Mouse (Mus musculus): ENCODE measurements around the gene Rft1. TPM values are rescaled to one million over a fixed set of nuclear protein-coding genes. Genes with fewer than 3 reads are reported as not detected.
A peak's percentile ranks its signal among the peaks of the same experiment; 100 is the strongest.

Gene Rft1
- total and polyA plus RNA-seq, 3 experiments = 9.1 to 11.3 TPM; not detected in 1

DNA sequence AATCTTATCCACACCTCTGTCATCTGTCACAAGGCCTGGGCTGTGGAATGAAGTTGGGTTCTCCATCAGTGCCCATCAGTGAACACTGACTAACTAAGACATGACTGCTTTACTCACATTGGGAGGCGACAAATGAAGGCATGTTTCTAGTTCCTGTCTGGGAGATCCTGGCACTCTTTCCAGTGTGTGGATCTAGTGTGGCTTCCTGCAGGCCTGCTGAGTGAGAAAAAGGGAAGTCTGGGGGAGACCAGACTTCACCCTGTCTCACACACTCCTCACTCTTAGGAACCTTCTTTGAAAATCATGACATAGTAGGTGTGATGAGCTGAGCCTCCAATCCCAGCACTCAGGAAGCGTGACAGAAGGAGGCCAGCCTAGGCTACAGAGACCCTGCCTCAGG is 40.6 kb downstream of the Rft1 start (continued):
- no peak for TF ChIP-seq POLR2AphosphoS5 (IDR thresholded peaks at IDR 0.05; ENCODE audit: borderline replicate concordance, low read depth, low read length)

DNA sequence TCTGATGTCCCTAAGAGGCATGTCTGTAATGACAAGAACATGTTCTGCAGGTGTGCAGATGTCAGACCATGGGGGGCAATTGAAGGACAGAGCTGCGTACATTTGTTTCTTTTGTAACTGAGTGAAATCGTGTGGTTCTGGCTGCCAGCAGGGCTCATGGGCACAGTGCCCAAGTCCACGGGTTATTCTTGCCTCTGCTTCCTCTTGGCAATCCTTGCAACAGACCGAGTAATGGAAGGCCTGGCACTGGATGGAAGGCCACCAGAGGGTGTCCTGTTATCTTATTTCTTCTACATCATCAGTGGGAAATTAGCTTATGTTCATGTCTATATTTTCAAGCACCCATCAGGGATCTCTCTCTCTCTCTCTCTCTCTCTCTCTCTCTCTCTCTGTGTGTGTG is 41.4 kb downstream of the Rft1 start:
- Histone ChIP-seq H3K4me1 (ENCODE audit: control insufficient read depth in 1 of 2, insufficient read depth in 2 of 2, low read length in 2 of 2) (peaks cover 13% of the 10 kb centered on the region in 2 experiments), H3K9me3 (replicated peaks; ENCODE audit: insufficient read depth, low read length) (no peaks in the 10 kb centered on the region), H3K27ac (ENCODE audit: control insufficient read depth, low read depth, low read length) (peak overlapping the region; percentile 35; the same call in 1 of the 2 replicates), H3K9ac (ENCODE audit: control insufficient read depth, low read depth, low read length, poor library complexity, severe bottlenecking) (peak overlapping the region; percentile 25; the same call in 1 of the 2 replicates), H3K36me3 (ENCODE audit: control insufficient read depth in 1 of 2, insufficient read depth in 2 of 2, low read length in 2 of 2) (peaks cover 0 to 8% of the 10 kb centered on the region in 2 experiments; a peak in 2 of 4 replicates), H3K27me3 (ENCODE audit: control insufficient read depth in 1 of 2, insufficient read depth in 2 of 2, low read length in 2 of 2) (no peaks in the 10 kb centered on the region), H3K79me2 (ENCODE audit: control insufficient read depth, insufficient read depth, low read length, poor library complexity) (no peaks in the 10 kb centered on the region), H3K4me3 (ENCODE audit: control insufficient read depth in 1 of 2, insufficient read depth in 1 of 2, low read depth in 2 of 2, low read length in 2 of 2) (no peak overlapping the region)
- peak; percentile 75 for DNase-seq (ENCODE audit: low read depth, low spot score)
- 0 out of 2 replicates have a peak, but pooled peaks have one; percentile 11 for TF ChIP-seq GATA1 (IDR thresholded peaks at IDR 0.05; ENCODE audit: low read depth, low read length)
- no peak; the same call in 1 of the 2 replicates for TF ChIP-seq MXI1 (IDR thresholded peaks at IDR 0.05; ENCODE audit: low read depth, low read length)
- peak; percentile 25 to 37; a peak in 1 of 4 replicates for TF ChIP-seq EP300 (IDR thresholded peaks at IDR 0.05; ENCODE audit: low read depth in 1 of 2, low read length in 2 of 2)
- TF ChIP-seq TCF12 (IDR thresholded peaks at IDR 0.05; ENCODE audit: low read depth, low read length) = peak; percentile 26; the same call in 1 of the 2 replicates
- TF ChIP-seq SMC3 (IDR thresholded peaks at IDR 0.05; ENCODE audit: low read depth, low read length) = peak; percentile 46
- TF ChIP-seq MEF2A (IDR thresholded peaks at IDR 0.05; ENCODE audit: extremely low read depth, insufficient replicate concordance, low read depth, low read length, poor library complexity, severe bottlenecking) = no peak
- no peak for TF ChIP-seq MYB (IDR thresholded peaks at IDR 0.05; ENCODE audit: low read depth, low read length)
- 0 out of 2 replicates have a peak, but pooled peaks have one; percentile 4 for TF ChIP-seq MYC (IDR thresholded peaks at IDR 0.05; ENCODE audit: low read depth, low read length)
- TF ChIP-seq BHLHE40 (IDR thresholded peaks at IDR 0.05; ENCODE audit: borderline replicate concordance, low read depth, low read length) = no peak
- peak in 1 of 3 experiments; percentile 35; a peak in 2 of 6 replicates for TF ChIP-seq CTCF (IDR thresholded peaks at IDR 0.05 in 2 of 3, conservative IDR thresholded peaks at IDR 0.05 in 1 of 3; ENCODE audit: control insufficient read depth in 1 of 3, insufficient read depth in 1 of 3, low read depth in 2 of 3, low read length in 3 of 3, poor library complexity in 1 of 3, severe bottlenecking in 1 of 3)
- TF ChIP-seq ZKSCAN1 (IDR thresholded peaks at IDR 0.05; ENCODE audit: low read depth, low read length) = no peak
- TF ChIP-seq POLR2AphosphoS5 (IDR thresholded peaks at IDR 0.05; ENCODE audit: borderline replicate concordance, low read depth, low read length) = no peak
- TF ChIP-seq POLR2A (IDR thresholded peaks at IDR 0.05; ENCODE audit: control insufficient read depth in 1 of 2, insufficient read depth in 1 of 2, low read depth in 1 of 2, low read length in 2 of 2, poor library complexity in 1 of 2) = no peak
- no peak for TF ChIP-seq HCFC1 (IDR thresholded peaks at IDR 0.05; ENCODE audit: low read depth, low read length)
- TF ChIP-seq JUND (IDR thresholded peaks at IDR 0.05; ENCODE audit: low read depth, low read length) = no peak

DNA sequence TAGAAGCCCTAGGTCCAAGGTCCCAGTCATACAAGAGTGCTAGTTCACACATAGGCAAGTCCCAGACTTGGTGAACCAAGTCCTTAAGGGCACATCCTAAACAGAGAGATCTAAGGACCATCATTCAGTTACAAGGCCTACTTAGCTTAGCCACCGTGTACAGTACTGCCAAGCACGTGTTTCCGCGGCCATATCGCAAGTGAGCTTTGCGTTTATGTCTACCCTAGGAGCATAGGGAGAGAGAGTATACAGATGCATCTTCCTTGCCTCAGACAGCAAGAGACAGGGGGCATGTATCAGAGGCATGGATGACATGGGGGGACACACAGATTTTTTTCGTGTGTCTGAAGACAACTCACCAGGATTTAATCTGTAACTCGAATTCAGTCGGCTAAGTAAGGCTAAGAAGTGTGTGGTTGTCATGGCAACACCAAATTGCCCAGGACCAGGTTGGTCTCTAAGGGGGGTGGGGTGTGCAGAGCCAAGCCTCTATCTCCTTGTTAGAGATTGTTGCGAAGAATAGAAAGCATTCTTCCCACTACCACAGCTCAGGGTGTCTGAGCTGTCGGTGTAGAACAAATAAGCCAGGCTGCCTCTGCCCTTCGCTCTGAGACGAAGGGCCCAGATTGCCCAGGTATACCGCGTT is 43.4 kb downstream of the Rft1 start:
- Histone ChIP-seq H3K9me3 (replicated peaks; ENCODE audit: insufficient read depth, low read length) (no peaks in the 10 kb centered on the region), H3K4me1 (ENCODE audit: control insufficient read depth in 1 of 2, insufficient read depth in 2 of 2, low read length in 2 of 2) (peaks cover 13% of the 10 kb centered on the region in 2 experiments), H3K27ac (ENCODE audit: control insufficient read depth, low read depth, low read length) (no peak overlapping the region), H3K4me3 (ENCODE audit: control insufficient read depth in 1 of 2, insufficient read depth in 1 of 2, low read depth in 2 of 2, low read length in 2 of 2) (no peak overlapping the region), H3K79me2 (ENCODE audit: control insufficient read depth, insufficient read depth, low read length, poor library complexity) (no peaks in the 10 kb centered on the region), H3K36me3 (ENCODE audit: control insufficient read depth in 1 of 2, insufficient read depth in 2 of 2, low read length in 2 of 2) (peaks cover 0 to 8% of the 10 kb centered on the region in 2 experiments; a peak in 2 of 4 replicates), H3K27me3 (ENCODE audit: control insufficient read depth in 1 of 2, insufficient read depth in 2 of 2, low read length in 2 of 2) (no peaks in the 10 kb centered on the region), H3K9ac (ENCODE audit: control insufficient read depth, low read depth, low read length, poor library complexity, severe bottlenecking) (no peak overlapping the region)
- DNase-seq (ENCODE audit: low read depth, low spot score) = no peak
- TF ChIP-seq USF2 (IDR thresholded peaks at IDR 0.05; ENCODE audit: borderline replicate concordance in 1 of 2, insufficient read depth in 1 of 2, low read depth in 1 of 2, low read length in 2 of 2) = no peak
